Mouse (Mus musculus): ENCODE data around the gene Ptpn7. TPM values are rescaled to one million over a fixed set of nuclear protein-coding genes. Genes with fewer than 3 reads are reported as not detected.

Gene Ptpn7
- polyA plus RNA-seq, 1 experiment from 2014 or later = 2.8 TPM

DNA sequence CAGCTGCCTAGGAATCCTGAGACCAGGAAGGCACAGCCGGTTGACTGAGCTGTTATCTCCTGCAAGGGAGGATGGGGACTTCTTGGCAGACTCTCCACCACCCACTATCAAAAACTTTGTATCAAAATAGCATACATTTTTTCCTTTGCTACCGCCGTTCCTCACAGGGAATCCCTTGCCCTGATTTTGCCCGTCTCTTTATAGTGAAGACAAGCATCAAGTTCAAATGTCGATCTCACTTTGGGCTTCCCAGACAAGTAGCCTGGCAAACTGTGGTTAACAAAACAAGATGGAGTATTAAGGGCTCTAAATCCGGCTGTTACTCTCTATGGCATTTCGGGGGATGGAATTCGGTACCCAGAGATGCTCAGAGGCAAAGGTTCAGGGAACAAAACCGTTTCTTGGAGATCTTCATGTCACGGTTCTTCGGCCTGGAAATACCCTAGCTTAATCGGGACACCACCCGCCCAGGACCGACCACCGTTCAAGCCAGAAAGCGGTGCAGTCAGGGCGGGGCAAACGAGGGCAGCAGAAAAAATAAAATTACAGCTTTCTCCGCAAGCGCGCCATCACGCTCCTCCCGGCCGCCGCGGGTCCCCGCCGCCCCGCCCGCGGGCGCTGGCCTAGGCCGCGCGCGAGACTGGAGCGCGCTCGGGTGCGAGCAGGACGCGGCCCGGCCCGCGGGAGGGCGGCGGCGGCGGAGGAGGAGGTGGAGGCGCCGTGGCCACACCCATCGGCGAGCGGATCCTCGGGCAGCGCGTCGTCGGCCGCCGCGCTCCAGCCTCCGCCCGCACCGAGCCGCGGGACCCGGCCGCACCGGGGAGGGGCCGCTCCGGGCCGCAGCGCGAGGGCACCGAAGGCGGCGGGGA lies 13.8 kb downstream of the Ptpn7 start, which contains the start of gene Arl8a:
Arl8a (plus strand) TSS at position 748 of the 869 bp plus-strand sequence.
- H3K4me1 ChIP-seq (ENCODE audit: control insufficient read depth, insufficient read depth, low read length) = peaks cover 20% of the 10 kb centered on the region
- H3K4me3 ChIP-seq (replicated peaks; ENCODE audit: low read length) = peak within 1 kb of the TSS; percentile 97
- 1% methylated on average over 66 of the region's 78 CpGs for WGBS
- no peaks in the 10 kb centered on the region for H3K36me3 ChIP-seq (ENCODE audit: control insufficient read depth, insufficient read depth, low read length)
- H3K9ac ChIP-seq (ENCODE audit: low read length) = peak within 1 kb of the TSS; percentile 95
- H3K9me3 ChIP-seq (replicated peaks; ENCODE audit: control insufficient read depth, low read length) = no peaks in the 10 kb centered on the region
- H3K27me3 ChIP-seq (ENCODE audit: control insufficient read depth, insufficient read depth, low read length) = no peaks in the 10 kb centered on the region
- H3K4me2 ChIP-seq (ENCODE audit: low read depth, low read length) = peak within 1 kb of the TSS; percentile 77
- H3K27ac ChIP-seq (ENCODE audit: low read length) = peak within 1 kb of the TSS; percentile 94
- peak; percentile 92 for ATAC-seq (ENCODE audit: insufficient read depth, low FRiP score)

DNA sequence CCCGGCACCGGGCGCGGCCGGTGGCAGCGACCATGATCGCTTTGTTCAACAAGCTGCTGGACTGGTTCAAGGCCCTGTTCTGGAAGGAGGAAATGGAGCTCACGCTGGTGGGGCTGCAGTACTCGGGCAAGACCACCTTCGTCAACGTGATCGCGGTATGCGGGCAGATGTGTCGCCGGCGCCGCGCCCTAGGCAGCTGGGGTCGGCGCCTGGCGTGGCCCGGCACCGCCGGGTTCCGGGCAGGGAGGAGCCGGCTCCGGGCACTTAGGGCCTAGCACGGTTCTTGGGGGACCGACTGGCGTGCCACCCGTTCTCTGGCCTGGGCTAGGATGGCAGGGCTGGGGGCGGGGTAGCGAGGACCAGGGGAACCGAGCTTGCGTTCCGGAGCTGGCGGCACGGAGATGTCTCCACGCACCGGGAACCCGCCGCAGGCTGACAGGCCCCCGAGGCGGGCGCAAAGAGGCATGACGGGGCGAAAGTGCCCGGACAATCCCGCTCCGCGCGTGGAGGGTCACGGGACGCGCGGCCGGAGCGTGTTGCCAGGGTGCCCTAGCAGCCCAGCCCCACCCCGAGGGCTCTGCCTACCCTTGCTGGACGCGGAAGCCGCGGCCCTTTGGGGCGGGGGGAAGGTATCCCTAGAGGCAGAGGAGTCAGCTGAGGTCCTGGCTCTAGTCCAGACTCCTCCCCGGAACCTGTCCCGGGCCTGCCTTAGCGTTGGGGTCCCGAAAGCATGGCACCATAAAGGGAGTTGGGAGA lies 14.6 kb downstream of the Ptpn7 start:
- peak; percentile 80 for ATAC-seq (ENCODE audit: insufficient read depth, low FRiP score)
- peak overlapping the region; percentile 77 for H3K4me2 ChIP-seq (ENCODE audit: low read depth, low read length)
- no peaks in the 10 kb centered on the region for H3K27me3 ChIP-seq (ENCODE audit: control insufficient read depth, insufficient read depth, low read length)
- WGBS = under 1% methylated on average over 69 of the region's 69 CpGs
- H3K9me3 ChIP-seq (replicated peaks; ENCODE audit: control insufficient read depth, low read length) = no peaks in the 10 kb centered on the region
- peaks cover 20% of the 10 kb centered on the region for H3K4me1 ChIP-seq (ENCODE audit: control insufficient read depth, insufficient read depth, low read length)
- peak overlapping the region; percentile 97 for H3K4me3 ChIP-seq (replicated peaks; ENCODE audit: low read length)
- H3K27ac ChIP-seq (ENCODE audit: low read length) = peak overlapping the region; percentile 94
- H3K9ac ChIP-seq (ENCODE audit: low read length) = peak overlapping the region; percentile 95
- no peaks in the 10 kb centered on the region for H3K36me3 ChIP-seq (ENCODE audit: control insufficient read depth, insufficient read depth, low read length)

DNA sequence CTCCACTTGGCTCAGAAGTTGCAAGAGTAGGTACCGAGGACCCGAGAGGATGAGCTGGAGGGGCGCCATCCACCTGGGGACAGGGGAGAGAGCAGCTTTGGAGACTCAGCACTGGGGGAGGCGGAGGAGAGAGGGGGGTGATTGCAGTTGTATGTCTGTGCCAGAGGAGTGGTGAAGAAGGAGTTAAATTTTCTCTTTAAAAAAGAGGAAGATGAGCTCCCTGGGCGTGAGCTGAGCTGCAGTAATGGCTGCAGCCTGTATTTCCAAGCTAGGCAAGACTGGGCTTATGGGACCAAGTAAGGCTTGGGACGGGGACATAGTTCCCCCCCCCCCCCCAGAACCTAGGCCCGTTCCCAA lies 15.2 kb downstream of the Ptpn7 start:
- H3K9ac ChIP-seq (ENCODE audit: low read length) = peak overlapping the region; percentile 95
- H3K4me1 ChIP-seq (ENCODE audit: control insufficient read depth, insufficient read depth, low read length) = peaks cover 20% of the 10 kb centered on the region
- peak overlapping the region; percentile 94 for H3K27ac ChIP-seq (ENCODE audit: low read length)
- H3K4me3 ChIP-seq (replicated peaks; ENCODE audit: low read length) = peak overlapping the region; percentile 97
- 5% methylated on average over 7 of the region's 7 CpGs for WGBS
- H3K9me3 ChIP-seq (replicated peaks; ENCODE audit: control insufficient read depth, low read length) = no peaks in the 10 kb centered on the region
- no peaks in the 10 kb centered on the region for H3K36me3 ChIP-seq (ENCODE audit: control insufficient read depth, insufficient read depth, low read length)
- ATAC-seq (ENCODE audit: insufficient read depth, low FRiP score) = no peak
- peak overlapping the region; percentile 77 for H3K4me2 ChIP-seq (ENCODE audit: low read depth, low read length)
- H3K27me3 ChIP-seq (ENCODE audit: control insufficient read depth, insufficient read depth, low read length) = no peaks in the 10 kb centered on the region

DNA sequence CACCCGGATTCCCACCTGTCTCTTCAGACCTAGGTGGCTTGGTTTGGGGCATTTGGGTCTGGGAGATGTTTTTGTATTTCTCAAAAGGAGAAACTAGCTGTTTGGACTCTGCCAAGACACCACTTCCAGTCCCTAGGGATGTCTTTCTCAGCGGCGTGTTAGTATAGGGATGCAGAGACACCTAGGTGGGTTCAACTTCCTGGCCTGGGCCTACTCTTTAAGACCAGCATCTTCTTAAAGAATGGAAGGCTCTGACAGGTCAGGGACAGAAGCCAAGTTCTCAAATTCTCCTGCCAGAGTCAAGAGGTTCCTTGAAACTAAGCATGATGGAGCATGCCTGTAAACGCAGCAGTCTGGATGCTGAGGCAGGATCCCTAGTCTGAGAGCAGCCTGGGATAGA lies 16.0 kb downstream of the Ptpn7 start:
- WGBS = 61% methylated on average over 4 of the region's 4 CpGs

DNA sequence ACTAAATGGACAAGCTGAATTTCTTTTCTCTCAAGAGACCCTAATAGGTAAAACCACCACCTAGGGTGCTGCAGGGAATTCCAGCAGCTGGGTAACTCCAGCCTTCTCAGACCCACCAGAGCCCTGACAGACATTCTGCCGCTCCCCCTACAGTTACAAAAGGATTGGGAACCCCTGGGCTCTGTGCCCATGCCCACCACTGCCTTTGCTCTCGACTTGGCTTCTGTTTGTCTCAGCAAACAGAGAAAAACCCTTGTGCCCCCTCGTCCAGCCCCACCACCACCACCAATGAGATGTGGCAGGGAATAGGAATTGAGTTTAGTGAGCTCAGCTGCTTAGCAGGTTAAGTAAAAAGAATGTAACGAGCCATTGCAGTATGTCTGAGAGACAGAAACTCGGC lies 16.5 kb downstream of the Ptpn7 start:
- Histone ChIP-seq H3K27me3 (ENCODE audit: control insufficient read depth, insufficient read depth, low read length) (no peaks in the 10 kb centered on the region), H3K4me1 (ENCODE audit: control insufficient read depth, insufficient read depth, low read length) (peaks cover 22% of the 10 kb centered on the region), H3K9me3 (replicated peaks; ENCODE audit: control insufficient read depth, low read length) (no peaks in the 10 kb centered on the region), H3K36me3 (ENCODE audit: control insufficient read depth, insufficient read depth, low read length) (no peaks in the 10 kb centered on the region), H3K9ac (ENCODE audit: low read length) (no peak overlapping the region), H3K27ac (ENCODE audit: low read length) (no peak overlapping the region), H3K4me2 (ENCODE audit: low read depth, low read length) (no peak overlapping the region), H3K4me3 (replicated peaks; ENCODE audit: low read length) (no peak overlapping the region)
- no peak for ATAC-seq (ENCODE audit: insufficient read depth, low FRiP score)
- 60% methylated on average over 5 of the region's 5 CpGs for WGBS

More for the DNA sequence above, 16.0 kb downstream of the Ptpn7 start:
- H3K4me1 ChIP-seq (ENCODE audit: control insufficient read depth, insufficient read depth, low read length) = peaks cover 20% of the 10 kb centered on the region
- H3K27ac ChIP-seq (ENCODE audit: low read length) = peak overlapping the region; percentile 94; the same call in 1 of the 2 replicates
- H3K4me2 ChIP-seq (ENCODE audit: low read depth, low read length) = peak overlapping the region; percentile 77
- H3K9ac ChIP-seq (ENCODE audit: low read length) = 0 out of 2 replicates have a peak overlapping the region, but pooled peaks have one; percentile 95
- no peak for ATAC-seq (ENCODE audit: insufficient read depth, low FRiP score)
- H3K4me3 ChIP-seq (replicated peaks; ENCODE audit: low read length) = peak overlapping the region; percentile 97
- no peaks in the 10 kb centered on the region for H3K36me3 ChIP-seq (ENCODE audit: control insufficient read depth, insufficient read depth, low read length)
- H3K9me3 ChIP-seq (replicated peaks; ENCODE audit: control insufficient read depth, low read length) = no peaks in the 10 kb centered on the region
- H3K27me3 ChIP-seq (ENCODE audit: control insufficient read depth, insufficient read depth, low read length) = no peaks in the 10 kb centered on the region

DNA sequence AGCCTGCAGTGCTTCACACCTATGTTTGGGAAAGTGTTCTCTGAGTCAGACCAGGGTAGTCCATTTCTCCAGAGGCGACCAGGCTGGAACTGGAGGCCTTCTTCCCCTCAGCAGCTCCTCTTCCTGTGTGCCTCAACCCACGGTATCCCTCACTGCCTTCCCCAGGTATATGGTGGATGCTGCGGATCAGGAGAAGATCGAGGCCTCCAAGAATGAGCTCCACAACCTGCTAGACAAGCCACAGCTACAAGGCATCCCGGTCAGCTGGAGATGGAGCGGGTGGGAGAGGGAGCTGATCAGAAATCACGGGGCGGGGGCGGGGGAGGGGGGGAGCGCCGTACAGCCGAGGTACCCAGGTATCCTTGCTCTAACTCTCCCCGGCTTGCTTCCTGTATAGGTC lies 21.5 kb downstream of the Ptpn7 start:
- H3K9ac ChIP-seq (ENCODE audit: low read length) = peak overlapping the region; percentile 49
- H3K4me3 ChIP-seq (replicated peaks; ENCODE audit: low read length) = 0 out of 2 replicates have a peak overlapping the region, but pooled peaks have one; percentile 2
- peak overlapping the region; percentile 70 for H3K27ac ChIP-seq (ENCODE audit: low read length)
- no peaks in the 10 kb centered on the region for H3K9me3 ChIP-seq (replicated peaks; ENCODE audit: control insufficient read depth, low read length)
- H3K4me2 ChIP-seq (ENCODE audit: low read depth, low read length) = peak overlapping the region; percentile 47
- WGBS = 28% methylated on average over 13 of the region's 13 CpGs
- peaks cover 10% of the 10 kb centered on the region for H3K36me3 ChIP-seq (ENCODE audit: control insufficient read depth, insufficient read depth, low read length)
- H3K4me1 ChIP-seq (ENCODE audit: control insufficient read depth, insufficient read depth, low read length) = peaks cover 13% of the 10 kb centered on the region
- ATAC-seq (ENCODE audit: insufficient read depth, low FRiP score) = peak; percentile 2; the same call in 1 of the 2 replicates
- H3K27me3 ChIP-seq (ENCODE audit: control insufficient read depth, insufficient read depth, low read length) = no peaks in the 10 kb centered on the region

DNA sequence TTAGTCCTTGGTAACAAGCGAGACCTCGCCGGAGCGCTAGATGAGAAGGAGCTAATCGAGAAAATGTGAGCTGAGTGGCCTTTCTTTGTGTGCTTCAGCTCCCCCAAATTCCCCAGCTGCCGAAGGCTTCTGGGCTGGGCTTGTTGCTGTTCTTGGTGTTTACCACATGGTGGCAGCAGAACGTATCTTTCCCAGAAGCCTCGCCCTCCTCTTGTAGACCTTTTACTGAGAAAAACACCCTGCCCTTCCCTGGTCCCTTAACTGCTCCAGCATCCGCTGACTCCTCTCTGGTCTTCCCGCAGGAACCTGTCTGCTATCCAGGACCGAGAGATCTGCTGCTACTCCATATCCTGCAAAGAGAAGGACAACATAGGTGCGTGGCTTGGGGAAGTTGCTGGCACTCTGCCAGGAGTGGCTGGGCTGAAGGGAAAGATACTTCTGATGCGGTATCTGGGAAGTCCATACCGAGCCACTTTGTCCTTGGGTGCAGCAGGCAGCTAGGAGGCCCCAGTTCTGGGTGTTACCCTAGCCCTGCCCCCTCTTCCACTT lies 22.0 kb downstream of the Ptpn7 start:
- peak; percentile 74 for ATAC-seq (ENCODE audit: insufficient read depth, low FRiP score)
- Histone ChIP-seq H3K27ac (ENCODE audit: low read length) (peak overlapping the region; percentile 70), H3K4me1 (ENCODE audit: control insufficient read depth, insufficient read depth, low read length) (peaks cover 12% of the 10 kb centered on the region), H3K4me2 (ENCODE audit: low read depth, low read length) (peak overlapping the region; percentile 47), H3K36me3 (ENCODE audit: control insufficient read depth, insufficient read depth, low read length) (peaks cover 10% of the 10 kb centered on the region), H3K9me3 (replicated peaks; ENCODE audit: control insufficient read depth, low read length) (no peaks in the 10 kb centered on the region), H3K4me3 (replicated peaks; ENCODE audit: low read length) (0 out of 2 replicates have a peak overlapping the region, but pooled peaks have one; percentile 4), H3K9ac (ENCODE audit: low read length) (peak overlapping the region; percentile 49), H3K27me3 (ENCODE audit: control insufficient read depth, insufficient read depth, low read length) (no peaks in the 10 kb centered on the region)
- 1% methylated on average over 14 of the region's 14 CpGs for WGBS

DNA sequence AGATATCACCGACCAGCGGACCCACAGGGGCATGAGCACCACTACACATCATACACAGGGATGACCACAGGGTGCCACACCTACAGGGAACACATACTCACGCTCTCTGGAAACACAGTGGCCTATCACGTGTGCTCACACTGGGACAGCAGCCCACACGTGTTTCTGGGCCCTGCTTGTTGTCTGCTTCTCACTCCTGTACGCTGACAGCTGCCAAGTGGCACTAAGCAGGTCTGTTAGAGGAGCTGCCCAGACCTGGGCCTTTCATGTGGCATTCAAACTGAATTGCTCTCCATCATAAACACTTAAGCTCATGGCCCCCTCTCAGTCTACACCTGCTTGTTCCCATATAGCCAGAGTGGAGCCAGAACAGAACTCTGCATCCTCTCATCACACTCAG lies 23.8 kb downstream of the Ptpn7 start:
- Histone ChIP-seq H3K4me2 (ENCODE audit: low read depth, low read length) (no peak overlapping the region), H3K9ac (ENCODE audit: low read length) (no peak overlapping the region), H3K4me3 (replicated peaks; ENCODE audit: low read length) (no peak overlapping the region), H3K4me1 (ENCODE audit: control insufficient read depth, insufficient read depth, low read length) (peaks cover 9% of the 10 kb centered on the region), H3K27me3 (ENCODE audit: control insufficient read depth, insufficient read depth, low read length) (no peaks in the 10 kb centered on the region), H3K9me3 (replicated peaks; ENCODE audit: control insufficient read depth, low read length) (no peaks in the 10 kb centered on the region), H3K27ac (ENCODE audit: low read length) (no peak overlapping the region), H3K36me3 (ENCODE audit: control insufficient read depth, insufficient read depth, low read length) (peaks cover 10% of the 10 kb centered on the region)
- no peak for ATAC-seq (ENCODE audit: insufficient read depth, low FRiP score)
- 83% methylated on average over 6 of the region's 6 CpGs for WGBS
